Mouse (Mus musculus): ENCODE measurements around the gene 4930451I11Rik. TPM values are rescaled to one million over a fixed set of nuclear protein-coding genes. Genes with fewer than 3 reads are reported as not detected.

4930451I11Rik gene
- polyA plus RNA-seq, 1 experiment = not detected

DNA sequence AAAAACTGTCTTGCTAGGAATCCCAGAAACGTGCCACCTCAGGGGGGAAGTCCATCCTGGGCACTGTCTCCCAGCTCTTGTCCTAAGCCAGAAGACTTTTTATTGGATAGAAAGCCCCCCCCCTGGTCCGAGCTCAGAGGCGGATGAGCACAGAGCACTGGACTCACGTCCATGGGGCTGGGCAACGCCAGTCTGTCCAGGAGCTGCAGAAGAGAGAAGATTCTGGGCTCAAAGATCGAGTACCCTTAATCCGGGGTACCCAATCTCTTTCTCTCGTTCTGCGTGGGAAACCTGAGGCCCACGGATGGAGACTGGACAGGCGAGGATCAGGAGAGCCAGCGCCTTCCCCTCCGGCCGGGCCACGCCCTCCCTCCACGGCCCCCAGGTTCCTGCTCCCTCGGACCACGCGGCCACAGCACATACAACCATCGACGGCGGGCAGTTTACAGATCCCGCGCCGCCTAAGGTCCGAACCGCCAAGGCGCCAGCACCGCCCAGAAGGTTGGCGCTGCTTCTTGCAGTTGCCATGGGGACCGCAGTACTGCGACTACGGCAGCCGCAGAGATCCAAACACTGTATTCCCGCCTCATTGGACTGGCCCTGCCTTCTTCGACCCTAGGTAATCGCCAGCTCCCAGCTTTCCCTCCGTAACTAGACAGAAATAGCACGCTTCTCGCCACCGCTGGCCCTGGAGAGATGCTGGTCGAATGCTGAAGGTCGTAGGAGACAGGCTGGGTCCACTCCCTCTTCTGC is 22.6 kb downstream of the 4930451I11Rik start:
- H3K36me3 ChIP-seq (ENCODE audit: control insufficient read depth) = peaks cover 12% of the 10 kb centered on the region
- H3K4me3 ChIP-seq (replicated peaks) = peak overlapping the region; percentile 69
- H3K9me3 ChIP-seq (ENCODE audit: control insufficient read depth, low read length) = no peaks in the 10 kb centered on the region
- TF ChIP-seq GATA1 (IDR thresholded peaks at IDR 0.05; ENCODE audit: low read length) (no peak), TAL1 (IDR thresholded peaks at IDR 0.05; ENCODE audit: low read length) (no peak)
- H3K27me3 ChIP-seq (ENCODE audit: control insufficient read depth) = 0 out of 2 replicates have a peak, but pooled peaks cover 1% of the 10 kb centered on the region
- H3K4me1 ChIP-seq (ENCODE audit: control insufficient read depth) = peaks cover 37% of the 10 kb centered on the region

DNA sequence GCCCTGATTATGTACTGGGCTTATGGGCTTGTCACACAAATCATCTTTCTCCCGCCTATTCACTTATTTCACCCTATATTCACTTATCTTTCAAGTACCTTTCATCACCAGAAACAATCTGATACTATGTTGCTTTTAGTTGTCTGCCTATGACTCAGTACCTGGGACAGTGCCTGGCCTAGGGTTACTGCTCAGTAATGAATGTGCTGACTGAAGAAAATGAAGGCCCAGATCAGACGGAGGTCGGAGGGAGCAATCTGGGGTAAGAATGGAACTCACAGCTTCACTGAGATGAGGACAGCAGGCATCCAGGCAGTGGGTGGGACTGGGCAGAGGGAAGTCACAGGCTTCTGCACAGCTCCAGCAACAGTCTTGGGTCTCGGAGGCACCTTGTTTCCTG is 24.0 kb downstream of the 4930451I11Rik start:
- TF ChIP-seq GATA1 (IDR thresholded peaks at IDR 0.05; ENCODE audit: low read length) (no peak), TAL1 (IDR thresholded peaks at IDR 0.05; ENCODE audit: low read length) (no peak)
- Histone ChIP-seq H3K27me3 (ENCODE audit: control insufficient read depth) (no peaks in the 10 kb centered on the region), H3K4me3 (replicated peaks) (no peak overlapping the region), H3K4me1 (ENCODE audit: control insufficient read depth) (peaks cover 46% of the 10 kb centered on the region), H3K36me3 (ENCODE audit: control insufficient read depth) (peaks cover 18% of the 10 kb centered on the region), H3K9me3 (ENCODE audit: control insufficient read depth, low read length) (no peaks in the 10 kb centered on the region)

DNA sequence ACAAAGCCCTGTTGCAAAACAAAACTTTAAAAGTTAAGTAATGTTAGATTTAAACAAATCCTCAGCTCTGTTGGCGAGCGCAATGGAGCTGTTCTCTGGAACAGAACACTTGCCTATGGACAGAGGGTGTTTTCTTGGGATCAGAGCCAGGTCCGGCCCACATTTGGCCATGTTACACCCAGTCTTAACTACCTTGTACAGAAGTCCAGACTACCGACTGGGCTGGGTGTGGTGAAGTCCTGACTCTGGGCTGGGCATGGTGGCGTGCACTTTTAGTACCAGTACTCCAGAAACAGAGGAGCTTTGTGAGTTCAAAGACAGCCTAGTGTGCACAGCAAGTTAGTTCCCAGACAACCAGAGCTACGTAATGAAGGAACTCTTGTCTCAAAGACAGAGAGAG is 24.5 kb downstream of the 4930451I11Rik start:
- Histone ChIP-seq H3K4me3 (replicated peaks) (no peak overlapping the region), H3K4me1 (ENCODE audit: control insufficient read depth) (peaks cover 51% of the 10 kb centered on the region), H3K27me3 (ENCODE audit: control insufficient read depth) (no peaks in the 10 kb centered on the region), H3K9me3 (ENCODE audit: control insufficient read depth, low read length) (no peaks in the 10 kb centered on the region), H3K36me3 (ENCODE audit: control insufficient read depth) (peaks cover 21% of the 10 kb centered on the region)
- TF ChIP-seq TAL1 (IDR thresholded peaks at IDR 0.05; ENCODE audit: low read length) (no peak), GATA1 (IDR thresholded peaks at IDR 0.05; ENCODE audit: low read length) (no peak)

DNA sequence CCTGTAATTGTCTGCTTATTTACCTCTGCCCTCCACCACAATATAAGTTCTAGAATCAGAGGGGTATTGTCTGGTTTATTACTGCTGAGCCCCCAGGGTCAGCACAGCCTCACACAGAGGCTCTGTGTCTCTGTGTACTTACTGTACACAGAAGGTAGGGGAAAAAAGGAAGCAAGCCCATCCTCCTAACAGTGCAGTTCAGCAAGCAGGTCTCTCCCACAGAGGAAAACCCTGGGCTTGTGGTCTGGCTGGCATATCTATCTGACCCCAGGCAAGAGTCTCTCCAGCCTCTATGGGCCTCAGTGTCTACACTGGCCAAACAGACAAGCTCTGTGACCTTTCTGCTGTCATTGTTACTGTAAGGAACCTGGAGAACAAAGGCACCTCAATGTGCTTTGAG is 27.7 kb downstream of the 4930451I11Rik start:
- no peaks in the 10 kb centered on the region for H3K27me3 ChIP-seq (ENCODE audit: control insufficient read depth)
- peaks cover 55% of the 10 kb centered on the region for H3K4me1 ChIP-seq (ENCODE audit: control insufficient read depth)
- H3K4me3 ChIP-seq (replicated peaks) = no peak overlapping the region
- no peak for TF ChIP-seq GATA1 (IDR thresholded peaks at IDR 0.05; ENCODE audit: low read length)
- no peak for TF ChIP-seq TAL1 (IDR thresholded peaks at IDR 0.05; ENCODE audit: low read length)
- H3K9me3 ChIP-seq (ENCODE audit: control insufficient read depth, low read length) = no peaks in the 10 kb centered on the region
- H3K36me3 ChIP-seq (ENCODE audit: control insufficient read depth) = peaks cover 21% of the 10 kb centered on the region

DNA sequence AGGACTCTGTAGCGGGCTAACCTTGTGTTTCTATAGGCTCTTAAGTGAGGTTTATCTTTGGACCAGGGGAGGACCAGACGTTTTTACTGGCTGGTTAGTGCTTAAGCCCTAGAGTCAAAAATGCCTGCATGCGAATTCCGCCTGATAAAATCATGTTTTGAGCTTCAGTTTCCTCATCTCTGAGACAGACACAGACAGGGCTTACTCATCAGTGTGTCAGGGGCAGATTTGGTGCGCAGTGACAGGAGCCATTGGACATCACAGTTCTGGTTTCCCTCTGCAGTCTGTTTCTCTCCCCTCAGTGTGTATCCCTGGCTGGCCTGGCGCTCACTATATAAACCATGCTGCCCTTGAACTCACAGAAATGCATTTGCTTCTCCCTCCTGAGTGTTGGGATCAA is 28.3 kb downstream of the 4930451I11Rik start:
- Histone ChIP-seq H3K4me3 (replicated peaks) (no peak overlapping the region), H3K9me3 (ENCODE audit: control insufficient read depth, low read length) (no peaks in the 10 kb centered on the region), H3K4me1 (ENCODE audit: control insufficient read depth) (peaks cover 55% of the 10 kb centered on the region), H3K36me3 (ENCODE audit: control insufficient read depth) (peaks cover 21% of the 10 kb centered on the region), H3K27me3 (ENCODE audit: control insufficient read depth) (no peaks in the 10 kb centered on the region)
- TF ChIP-seq TAL1 (IDR thresholded peaks at IDR 0.05; ENCODE audit: low read length) = no peak
- TF ChIP-seq GATA1 (IDR thresholded peaks at IDR 0.05; ENCODE audit: low read length) = no peak

DNA sequence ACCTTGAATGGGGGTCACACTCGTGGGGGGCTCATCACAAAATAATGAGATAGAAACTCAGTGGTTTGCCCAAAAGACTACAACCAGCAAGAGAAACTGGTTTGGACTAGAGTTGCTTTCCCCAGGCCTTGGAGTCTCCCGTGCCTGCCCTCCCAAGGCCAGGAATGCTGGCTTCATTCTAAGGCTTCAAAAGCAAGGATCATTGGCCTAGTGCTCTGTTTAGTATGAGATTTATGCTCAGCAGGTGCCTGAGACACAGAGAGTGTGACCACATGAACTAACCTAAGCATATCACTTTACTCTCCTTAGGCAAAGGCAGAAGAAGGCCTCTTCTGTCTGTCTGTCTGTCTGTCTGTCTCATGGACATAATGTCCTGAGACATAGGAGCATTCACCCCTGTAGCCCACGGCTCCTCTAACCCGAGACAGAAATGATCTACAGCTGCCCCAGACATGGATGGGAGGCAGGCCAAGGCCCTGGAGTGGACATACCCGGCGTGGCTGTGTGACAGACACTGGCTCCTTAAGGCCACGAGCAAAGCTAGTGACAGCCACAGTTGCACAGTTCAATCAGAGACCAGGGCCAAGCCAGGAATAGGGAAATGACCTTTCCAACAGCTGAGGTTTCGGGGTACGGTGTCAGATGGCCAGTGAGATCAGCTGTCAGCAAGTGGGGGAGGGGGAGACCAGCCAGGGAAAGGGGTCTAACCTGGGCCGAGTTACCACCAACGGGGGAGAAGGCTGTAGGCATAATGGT is 29.1 kb downstream of the 4930451I11Rik start:
- H3K36me3 ChIP-seq (ENCODE audit: control insufficient read depth) = peaks cover 21% of the 10 kb centered on the region
- H3K9me3 ChIP-seq (ENCODE audit: control insufficient read depth, low read length) = no peaks in the 10 kb centered on the region
- TF ChIP-seq TAL1 (IDR thresholded peaks at IDR 0.05; ENCODE audit: low read length) (no peak), GATA1 (IDR thresholded peaks at IDR 0.05; ENCODE audit: low read length) (no peak)
- peaks cover 55% of the 10 kb centered on the region for H3K4me1 ChIP-seq (ENCODE audit: control insufficient read depth)
- no peaks in the 10 kb centered on the region for H3K27me3 ChIP-seq (ENCODE audit: control insufficient read depth)
- no peak overlapping the region for H3K4me3 ChIP-seq (replicated peaks)

DNA sequence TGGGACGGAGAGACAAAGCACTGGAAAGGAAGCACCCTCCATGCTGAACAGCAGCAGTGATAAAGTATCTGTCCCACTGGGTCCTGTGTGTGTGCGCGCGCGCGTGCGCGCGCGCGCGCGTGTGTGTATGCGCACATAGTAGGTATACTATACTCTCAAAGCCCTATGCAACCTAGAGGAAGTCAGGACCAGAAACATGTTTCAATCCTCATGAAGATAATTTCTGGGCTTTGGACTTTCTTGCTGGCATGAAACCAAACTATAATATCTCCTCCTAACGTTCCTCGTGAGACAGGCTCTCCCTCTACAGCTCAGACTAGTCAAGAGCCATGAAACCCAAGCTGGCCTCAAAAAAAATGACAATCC is 30.4 kb downstream of the 4930451I11Rik start:
- H3K9me3 ChIP-seq (ENCODE audit: control insufficient read depth, low read length) = no peaks in the 10 kb centered on the region
- no peaks in the 10 kb centered on the region for H3K27me3 ChIP-seq (ENCODE audit: control insufficient read depth)
- no peak overlapping the region for H3K4me3 ChIP-seq (replicated peaks)
- H3K36me3 ChIP-seq (ENCODE audit: control insufficient read depth) = peaks cover 33% of the 10 kb centered on the region
- TF ChIP-seq TAL1 (IDR thresholded peaks at IDR 0.05; ENCODE audit: low read length) = no peak
- peaks cover 64% of the 10 kb centered on the region for H3K4me1 ChIP-seq (ENCODE audit: control insufficient read depth)

DNA sequence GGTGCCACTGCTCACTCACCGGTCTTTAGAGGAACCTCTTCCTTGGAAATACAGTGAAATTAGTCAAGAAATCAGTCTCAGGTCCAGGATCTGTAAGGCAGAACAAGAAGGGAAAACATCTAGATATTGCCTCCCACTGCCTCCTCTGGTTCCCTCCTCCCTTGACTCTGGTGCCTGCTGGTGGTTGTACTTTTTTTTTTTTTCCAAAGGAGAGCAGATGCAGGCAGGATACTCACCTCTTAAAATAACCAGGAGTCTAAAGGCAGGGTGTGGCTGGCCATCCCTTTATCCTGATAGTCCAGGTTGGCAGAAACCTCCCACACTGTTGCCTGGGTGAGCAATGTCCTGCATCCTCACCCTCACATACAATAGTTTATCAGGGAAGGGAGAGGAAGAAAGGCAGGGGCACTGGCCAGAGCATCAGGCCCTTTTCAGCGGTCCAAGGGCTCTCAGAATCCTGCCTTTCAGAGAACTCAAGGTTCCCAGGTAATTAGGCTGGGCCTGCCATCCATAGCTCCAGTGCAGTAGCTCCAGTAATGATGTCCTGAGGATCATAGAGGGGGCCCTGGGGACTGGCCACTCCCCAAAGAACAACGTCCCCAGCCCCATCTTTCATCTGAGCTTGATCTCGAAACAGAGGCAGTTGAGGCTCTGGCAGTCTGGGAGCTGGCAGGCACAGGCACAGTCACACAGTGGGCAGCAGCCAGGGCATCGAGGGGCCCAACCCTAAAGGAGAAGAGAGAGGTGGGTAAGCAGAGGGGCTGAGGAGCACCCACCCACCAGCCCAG is 31.0 kb downstream of the 4930451I11Rik start:
- Histone ChIP-seq H3K4me1 (ENCODE audit: control insufficient read depth) (peaks cover 70% of the 10 kb centered on the region), H3K9me3 (ENCODE audit: control insufficient read depth, low read length) (no peaks in the 10 kb centered on the region)

More for the DNA sequence above, 31.0 kb downstream of the 4930451I11Rik start:
- Histone ChIP-seq H3K27me3 (ENCODE audit: control insufficient read depth) (no peaks in the 10 kb centered on the region), H3K36me3 (ENCODE audit: control insufficient read depth) (peaks cover 39% of the 10 kb centered on the region), H3K4me3 (replicated peaks) (peak overlapping the region; percentile 90)
- no peak for TF ChIP-seq TAL1 (IDR thresholded peaks at IDR 0.05; ENCODE audit: low read length)
- TF ChIP-seq GATA1 (IDR thresholded peaks at IDR 0.05; ENCODE audit: low read length) = no peak
